Mouse (Mus musculus) myocyte (in vitro differentiated cells): ENCODE results near the gene Spib.

Experiments
- E2F4 ChIP-seq: IDR thresholded peaks from one replicate; pipeline ENCODE4 v1.6.1; 2011; ENCODE audit warnings: mild to moderate bottlenecking, control low read depth, moderate library complexity; ENCODE audit not compliant: insufficient read depth
- MYOD1 ChIP-seq, 3 experiments: IDR thresholded peaks; one replicate each; pipeline ENCODE4 v1.6.1; 2011; ENCODE audit warnings: control low read depth in 2 of 3, low read depth in 2 of 3, mild to moderate bottlenecking in 2 of 3, moderate library complexity in 1 of 3; ENCODE audit not compliant: insufficient read length in 2 of 3, control insufficient read depth in 1 of 3
- POLR2A ChIP-seq: IDR thresholded peaks from one replicate; pipeline ENCODE4 v1.6.1; 2011; ENCODE audit warnings: low read depth, mild to moderate bottlenecking, control low read depth, moderate library complexity; ENCODE audit not compliant: insufficient read length
- POLR2AphosphoS2 ChIP-seq: IDR thresholded peaks from one replicate; pipeline ENCODE4 v1.6.1; 2011; ENCODE audit warnings: low read depth, control low read depth; ENCODE audit not compliant: insufficient read length
- TCF12 ChIP-seq: IDR thresholded peaks from one replicate; pipeline ENCODE4 v1.6.1; 2011; ENCODE audit warnings: mild to moderate bottlenecking, control low read depth; ENCODE audit not compliant: poor library complexity, insufficient read depth, severe bottlenecking

DNA sequence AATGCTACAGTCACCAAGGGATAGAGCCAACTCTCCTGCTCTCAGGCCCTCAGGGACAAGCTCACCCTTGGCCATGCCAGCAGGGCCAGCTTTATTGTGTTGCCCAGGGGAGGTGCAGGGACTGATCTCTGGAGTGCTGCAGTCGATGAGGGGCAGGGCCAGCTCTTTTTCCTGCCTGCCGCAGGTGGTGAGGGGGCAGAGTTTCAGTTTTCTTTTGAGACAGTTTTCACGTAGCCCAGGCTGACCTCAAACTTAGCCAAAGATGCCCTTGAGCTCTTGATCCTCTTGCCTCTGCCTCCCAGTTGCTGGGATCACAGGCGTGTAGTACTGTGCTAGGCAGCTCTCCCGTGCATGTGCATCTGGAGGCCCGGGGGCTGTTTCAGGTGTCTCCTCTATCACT lies 39.1 kb upstream of the Spib start:
- TF ChIP-seq POLR2AphosphoS2 (no peak), E2F4 (no peak), POLR2A (no peak), MYOD1 (IDR thresholded peaks at IDR 0.05; ENCODE audit: control insufficient read depth in 1 of 3, insufficient read length in 2 of 3, low read depth in 2 of 3) (no peak), TCF12 (no peak)
